Mouse (Mus musculus) thymus, postnatal 10 days (tissue): Measurements from ENCODE around the gene Lpar1.

Source experiments
- DNase-seq, 2 experiments: peaks; one replicate each; pipeline ENCODE4 v3.0.0; 2021; ENCODE audit warnings: low spot score in 2 of 2

Lpar1 gene

GRCm38 (mm10) chr4:58448825-58449224 is 104.9 kb downstream of the Lpar1 start:
- no peak for DNase-seq

GRCm38 (mm10) chr4:58447841-58448240 is 105.9 kb downstream of the Lpar1 start:
- no peak for DNase-seq

GRCm38 (mm10) chr4:58445846-58446245 is 107.9 kb downstream of the Lpar1 start:
- no peak for DNase-seq

- DNase-seq: no peak
Observed at GRCm38 (mm10) chr4:58442338-58442737, 111.4 kb downstream of the Lpar1 start.

GRCm38 (mm10) chr4:58438654-58439053 is 115.0 kb downstream of the Lpar1 start:
- no peak for DNase-seq

GRCm38 (mm10) chr4:58437271-58437670 is 116.4 kb downstream of the Lpar1 start:
- DNase-seq: no peak

- DNase-seq: no peak
Observed at GRCm38 (mm10) chr4:58423276-58423930, 130.3 kb downstream of the Lpar1 start.

GRCm38 (mm10) chr4:58419225-58419624 is 134.5 kb downstream of the Lpar1 start:
- no peak for DNase-seq

- DNase-seq: no peak
Observed at GRCm38 (mm10) chr4:58417319-58417718, 136.4 kb downstream of the Lpar1 start.

GRCm38 (mm10) chr4:58415537-58415936 is 138.2 kb downstream of the Lpar1 start:
- DNase-seq: no peak

- DNase-seq: no peak
Observed at GRCm38 (mm10) chr4:58413188-58414185, 140.2 kb downstream of the Lpar1 start.

- no peak for DNase-seq
Observed at GRCm38 (mm10) chr4:58401973-58402501, 151.7 kb downstream of the Lpar1 start.

GRCm38 (mm10) chr4:58400861-58401341 is 152.8 kb downstream of the Lpar1 start:
- no peak for DNase-seq
